Mouse (Mus musculus) ES-Bruce4 (cell line): ENCODE results near the gene Ess2.

Experiments
- CTCF ChIP-seq: IDR thresholded peaks from one replicate; pipeline ENCODE4 v1.8.1; 2011; ENCODE audit warnings: low read depth, low read length
- EP300 ChIP-seq: IDR thresholded peaks from 2 replicates; pipeline ENCODE4 v1.6.1; 2011; ENCODE audit warnings: low read depth, low read length; ENCODE audit not compliant: insufficient read depth
- POLR2A ChIP-seq: IDR thresholded peaks from one replicate; pipeline ENCODE4 v1.8.1; 2011; ENCODE audit warnings: low read length; ENCODE audit not compliant: insufficient read depth

DNA sequence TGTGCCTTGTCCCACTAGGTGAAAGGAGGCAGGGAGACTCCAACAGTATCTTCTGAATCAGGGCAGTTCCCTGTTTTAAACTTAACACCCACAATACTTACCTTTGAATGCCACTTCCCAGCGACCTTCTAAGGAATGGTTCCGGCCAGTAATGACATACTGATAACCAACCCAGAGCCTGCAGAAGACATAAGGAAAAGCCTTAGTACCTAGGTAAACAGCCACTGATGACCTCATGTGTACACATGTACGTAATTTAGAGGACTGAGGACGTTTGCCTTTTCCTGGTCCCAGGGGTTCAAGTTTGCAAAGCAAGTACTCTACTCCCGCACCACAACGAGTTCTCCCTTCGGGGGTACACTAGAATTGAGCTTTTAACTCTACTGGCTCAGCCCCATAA lies 54.0 kb downstream of the Ess2 start:
- no peak for TF ChIP-seq CTCF
- TF ChIP-seq POLR2A = no peak
- TF ChIP-seq EP300 = no peak
